Mouse (Mus musculus) embryonic facial prominence, embryonic 14.5 days (tissue): Measurements from ENCODE around the gene Csnk1g2. TPM values are rescaled to one million over a fixed set of nuclear protein-coding genes. Genes with fewer than 3 reads are reported as not detected.

Experiments
- ATAC-seq: fragments of 200-750 bp; cut with Nextera tagmentation; 2 replicates; pipeline ENCODE4 v1.8.0; 2017; ENCODE audit warnings: low read depth, moderate number of reproducible peaks, moderate TSS enrichment
- DNase-seq: peaks from one replicate; pipeline ENCODE4 v3.0.0-alpha.2; 2015; ENCODE audit warnings: low spot score
- H3K27ac ChIP-seq: fragments of 300-500 bp; sonication (generic); replicated peaks from 2 replicates; pipeline ENCODE4 v1.5.1; 2014; ENCODE audit warnings: low read depth, mild to moderate bottlenecking, low read length, moderate library complexity
- H3K27me3 ChIP-seq: fragments of 300-500 bp; sonication (generic); replicated peaks from 2 replicates; pipeline ENCODE4 v1.6.1; 2014; ENCODE audit warnings: low read length; ENCODE audit not compliant: control insufficient read depth, insufficient read depth
- H3K36me3 ChIP-seq: fragments of 300-500 bp; sonication (generic); 2 replicates; pipeline ENCODE4 v1.6.1; 2014; ENCODE audit warnings: low read length, mixed read lengths; ENCODE audit not compliant: control insufficient read depth, insufficient read depth
- H3K4me1 ChIP-seq: fragments of 300-500 bp; sonication (generic); 2 replicates; pipeline ENCODE4 v1.6.1; 2014; ENCODE audit warnings: antibody characterized with exemption, low read length; ENCODE audit not compliant: control insufficient read depth, insufficient read depth
- H3K4me2 ChIP-seq: fragments of 300-500 bp; sonication (generic); 2 replicates; pipeline ENCODE4 v1.6.1; 2014; ENCODE audit warnings: low read depth, mild to moderate bottlenecking, low read length, moderate library complexity, mixed read lengths
- H3K4me3 ChIP-seq: fragments of 300-500 bp; sonication (generic); 2 replicates; pipeline ENCODE4 v1.5.1; 2014; ENCODE audit warnings: low read depth, mild to moderate bottlenecking, low read length
- H3K9ac ChIP-seq: fragments of 300-500 bp; sonication (generic); 2 replicates; pipeline ENCODE4 v1.6.1; 2014; ENCODE audit warnings: low read depth, mild to moderate bottlenecking, low read length, moderate library complexity, mixed read lengths
- H3K9me3 ChIP-seq: fragments of 300-500 bp; sonication (generic); 2 replicates; pipeline ENCODE4 v1.6.1; 2016; ENCODE audit warnings: low read length; ENCODE audit not compliant: control insufficient read depth
- WGBS: fragments of 180-500 bp; shearing (Covaris S2); extraction: QIAGEN DNeasy Blood & Tissue Kit; methylation state at CpG from one replicate; pipeline ENCODE4 v1.1.7; 2014; 5-methylcytosine and 5-hydroxymethylcytosine counted together
- polyA plus RNA-seq: library from polyadenylated mRNA; unstranded; fragments of >200 nt; fragmentation: Nextera tagmentation; extraction: Ambion mirVana; gene quantifications from 2 replicates; pipeline ENCODE4 v1.2.1, GENCODE M21; 2014

Gene Csnk1g2
- polyA plus RNA-seq, 1 experiment from 2014 or later, result 104 TPM

DNA sequence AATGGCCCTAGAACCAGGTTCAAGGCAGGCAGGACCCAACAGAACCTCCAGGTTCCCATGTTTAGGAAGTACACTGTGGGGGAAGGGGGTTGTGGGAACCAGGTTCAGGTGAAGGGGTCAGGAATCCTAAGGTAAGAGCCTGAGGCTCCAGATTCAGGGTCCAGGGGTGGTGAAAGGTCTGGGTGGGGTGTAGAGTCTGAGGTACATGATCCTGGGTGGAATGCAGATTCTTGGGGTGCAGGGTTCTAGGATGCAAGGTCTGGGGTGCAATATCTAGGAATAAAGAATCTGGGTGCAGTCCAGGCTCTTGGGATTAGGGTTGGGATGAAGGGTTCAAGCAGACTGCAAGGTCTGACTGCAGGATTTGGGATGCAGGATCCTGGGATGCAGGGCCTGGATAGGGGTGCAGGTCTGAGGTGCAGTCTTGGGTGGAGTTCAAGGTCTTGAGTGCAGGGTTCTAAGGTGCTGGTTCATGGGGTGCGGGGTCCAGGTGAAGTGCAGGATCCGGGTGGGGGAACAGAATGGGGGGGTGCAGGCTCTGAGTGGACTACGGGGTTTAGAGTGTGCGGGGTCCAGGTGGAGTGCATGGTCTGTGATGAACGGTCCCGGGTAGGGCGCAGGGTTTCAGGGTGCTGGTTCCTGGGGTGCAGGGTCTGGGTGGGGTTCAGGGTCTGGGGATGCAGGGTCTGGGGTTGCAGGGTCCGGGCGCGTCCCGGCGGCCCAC is 32.9 kb downstream of the Csnk1g2 start:
- Histone ChIP-seq H3K9me3 (no peaks in the 10 kb centered on the region), H3K4me1 (peaks cover 14% of the 10 kb centered on the region), H3K27me3 (no peaks in the 10 kb centered on the region), H3K4me3 (peak overlapping the region; percentile 97), H3K36me3 (0 out of 2 replicates have a peak, but pooled peaks cover 15% of the 10 kb centered on the region), H3K27ac (peak overlapping the region; percentile 75), H3K9ac (peak overlapping the region; percentile 97), H3K4me2 (peak overlapping the region; percentile 91)
- 2% methylated on average over 7 of the region's 12 CpGs for WGBS
- ATAC-seq (peak; percentile 5), DNase-seq (no peak)

DNA sequence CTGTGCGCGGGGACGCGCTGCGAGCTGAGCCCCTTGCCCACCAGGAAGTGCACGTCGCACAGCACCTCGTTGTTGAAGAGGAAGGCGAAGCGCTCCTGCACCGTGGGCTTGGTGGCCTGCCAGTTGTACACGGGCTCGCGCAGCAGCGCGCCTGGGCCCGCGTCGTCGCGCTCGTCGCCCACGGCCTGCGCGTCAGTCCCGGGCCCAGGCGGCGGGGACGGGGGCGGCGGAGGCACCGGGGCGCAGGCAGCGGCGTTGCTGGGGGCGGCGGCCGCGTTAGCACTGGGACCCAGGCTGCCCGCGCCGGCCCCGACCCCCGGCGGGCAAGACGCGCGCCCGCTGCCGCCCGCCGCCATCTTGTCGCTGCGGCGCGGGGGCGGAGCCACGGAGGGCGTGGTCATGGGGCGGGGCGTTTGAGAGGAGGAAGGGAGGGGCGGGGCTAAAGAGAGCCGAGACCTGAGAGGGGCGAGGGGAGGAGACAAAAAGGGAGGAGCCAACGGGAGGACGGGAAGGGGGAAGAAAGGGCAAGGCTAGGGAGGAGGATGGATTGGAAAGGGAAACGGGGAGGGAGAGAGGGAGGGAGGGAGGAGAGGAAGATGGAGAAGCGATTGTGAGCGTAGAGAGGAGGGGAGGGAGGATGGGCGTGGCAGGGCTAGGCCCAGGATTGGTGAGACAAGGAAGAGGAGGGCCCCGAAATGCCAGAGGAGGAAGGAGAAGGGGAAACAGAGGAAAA is 33.7 kb downstream of the Csnk1g2 start:
- no peaks in the 10 kb centered on the region for H3K27me3 ChIP-seq
- peak; percentile 87 for ATAC-seq
- 1% methylated on average over 41 of the region's 72 CpGs for WGBS
- 0 out of 2 replicates have a peak, but pooled peaks cover 10% of the 10 kb centered on the region for H3K36me3 ChIP-seq
- peak; percentile 99 for DNase-seq
- H3K4me2 ChIP-seq, result peak overlapping the region; percentile 91
- peak overlapping the region; percentile 97 for H3K9ac ChIP-seq
- no peaks in the 10 kb centered on the region for H3K9me3 ChIP-seq
- H3K4me1 ChIP-seq, result peaks cover 14% of the 10 kb centered on the region
- H3K4me3 ChIP-seq, result peak overlapping the region; percentile 97
- H3K27ac ChIP-seq, result peak overlapping the region; percentile 86

- Histone ChIP-seq H3K27ac (peak within 1 kb of the TSS; percentile 86), H3K27me3 (no peaks in the 10 kb centered on the region), H3K4me1 (peaks cover 14% of the 10 kb centered on the region), H3K9me3 (no peaks in the 10 kb centered on the region), H3K36me3 (0 out of 2 replicates have a peak, but pooled peaks cover 6% of the 10 kb centered on the region), H3K4me3 (peak within 1 kb of the TSS; percentile 97), H3K9ac (peak within 1 kb of the TSS; percentile 97), H3K4me2 (peak within 1 kb of the TSS; percentile 91)
- WGBS, result 14% methylated on average over 15 of the region's 15 CpGs
- peak; percentile 47 for DNase-seq
- ATAC-seq, result peak; percentile 50
These were observed 34.4 kb downstream of the Csnk1g2 start, which contains the start of gene Btbd2 for GRCm38 (mm10) chr10:80656863-80657623. Gene Btbd2 (minus strand): TSS chr10:80657071.

DNA sequence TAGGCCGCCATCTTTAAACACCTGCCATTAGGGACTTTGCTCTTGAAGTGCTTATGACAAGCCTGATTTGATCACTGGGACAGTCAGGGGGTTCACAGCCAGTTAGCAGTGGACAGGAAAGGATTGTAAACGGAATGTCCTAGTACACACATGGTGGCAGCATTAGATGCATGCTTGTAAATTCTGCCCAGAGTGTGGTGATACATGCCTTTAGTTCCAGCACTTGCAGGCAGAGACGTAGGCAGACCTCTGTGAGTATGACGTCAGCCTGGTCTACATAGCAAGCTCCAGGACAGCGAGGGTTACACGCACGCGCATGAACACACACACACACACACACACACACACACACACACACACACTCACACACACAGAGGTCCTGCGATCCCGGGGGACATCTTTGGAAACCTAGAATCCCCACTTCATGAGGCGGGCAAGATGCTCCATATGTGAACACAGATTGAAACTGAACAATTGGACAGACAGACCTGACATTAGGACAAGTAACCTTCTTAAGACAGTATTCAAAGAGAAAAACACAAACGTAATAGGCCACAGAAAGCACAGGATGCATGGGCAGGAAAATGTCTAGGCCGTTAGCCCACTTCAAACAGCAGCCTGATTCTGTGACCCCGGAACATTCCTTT is 35.7 kb downstream of the Csnk1g2 start:
- Histone ChIP-seq H3K9ac (no peak overlapping the region), H3K27ac (no peak overlapping the region), H3K27me3 (no peaks in the 10 kb centered on the region), H3K4me3 (no peak overlapping the region), H3K4me1 (peaks cover 14% of the 10 kb centered on the region), H3K36me3 (0 out of 2 replicates have a peak, but pooled peaks cover under 1% of the 10 kb centered on the region), H3K4me2 (no peak overlapping the region), H3K9me3 (no peaks in the 10 kb centered on the region)
- DNase-seq (no peak), ATAC-seq (no peak)
- 84% methylated on average over 14 of the region's 14 CpGs for WGBS

DNA sequence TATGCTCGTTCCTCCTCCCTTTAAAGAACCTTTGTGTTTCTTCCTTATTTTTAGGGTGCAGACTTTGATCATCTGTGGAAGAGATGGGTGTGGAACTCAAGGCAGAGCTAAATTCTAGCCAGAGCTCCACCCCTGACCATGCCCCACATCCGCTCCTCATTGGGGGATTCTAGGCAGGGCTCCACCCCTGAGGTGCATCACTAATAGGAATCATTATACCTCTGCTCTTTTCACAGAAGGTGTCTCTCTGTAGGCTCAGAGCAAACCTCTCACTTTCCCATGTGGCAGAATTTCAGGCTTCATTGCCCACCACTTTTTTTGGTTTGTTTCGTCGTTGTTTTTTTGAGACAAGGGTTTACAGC is 36.2 kb downstream of the Csnk1g2 start:
- DNase-seq (no peak), ATAC-seq (no peak)
- Histone ChIP-seq H3K4me3 (0 out of 2 replicates have a peak overlapping the region, but pooled peaks have one; percentile 18), H3K9me3 (no peaks in the 10 kb centered on the region), H3K36me3 (no peaks in the 10 kb centered on the region), H3K27me3 (no peaks in the 10 kb centered on the region), H3K4me2 (peak overlapping the region; percentile 33; the same call in 1 of the 2 replicates), H3K27ac (peak overlapping the region; percentile 44; the same call in 1 of the 2 replicates), H3K4me1 (peaks cover 17% of the 10 kb centered on the region), H3K9ac (no peak overlapping the region)
- 63% methylated on average over 4 of the region's 4 CpGs for WGBS

GRCm38 (mm10) chr10:80659213-80659612 is 36.6 kb downstream of the Csnk1g2 start:
- Histone ChIP-seq H3K4me2 (peak overlapping the region; percentile 33), H3K9ac (no peak overlapping the region), H3K27me3 (no peaks in the 10 kb centered on the region), H3K4me3 (peak overlapping the region; percentile 18; the same call in 1 of the 2 replicates), H3K36me3 (no peaks in the 10 kb centered on the region), H3K4me1 (peaks cover 20% of the 10 kb centered on the region), H3K27ac (peak overlapping the region; percentile 44; the same call in 1 of the 2 replicates), H3K9me3 (no peaks in the 10 kb centered on the region)
- peak; percentile 77 for DNase-seq
- no peak for ATAC-seq
- WGBS, result 12% methylated on average over 10 of the region's 10 CpGs

- DNase-seq (no peak), ATAC-seq (no peak)
- Histone ChIP-seq H3K27me3 (no peaks in the 10 kb centered on the region), H3K27ac (no peak overlapping the region), H3K36me3 (peaks cover 4% of the 10 kb centered on the region), H3K4me2 (no peak overlapping the region), H3K9me3 (no peaks in the 10 kb centered on the region), H3K4me3 (no peak overlapping the region), H3K4me1 (peaks cover 25% of the 10 kb centered on the region), H3K9ac (no peak overlapping the region)
- 32% methylated on average over 5 of the region's 5 CpGs for WGBS
These were observed 38.5 kb downstream of the Csnk1g2 start for GRCm38 (mm10) chr10:80661149-80661548.
